Mouse (Mus musculus) embryonic facial prominence, embryonic 11.5 days (tissue): ENCODE data around the gene Acy3. TPM values are rescaled to one million over a fixed set of nuclear protein-coding genes. Genes with fewer than 3 reads are reported as not detected.

ENCODE experiments used
- ATAC-seq: fragments of 200-750 bp; cut with Nextera tagmentation; replicated peaks from 2 replicates; pipeline ENCODE4 v1.8.0; 2017; ENCODE audit warnings: low read depth; ENCODE audit not compliant: insufficient number of reproducible peaks, low FRiP score, low TSS enrichment
- DNase-seq: peaks from one replicate; pipeline ENCODE4 v3.0.0-alpha.2; 2015; ENCODE audit warnings: low spot score
- H3K27ac ChIP-seq: fragments of 300-500 bp; sonication (generic); replicated peaks from 2 replicates; pipeline ENCODE4 v1.5.1; 2014; ENCODE audit warnings: mild to moderate bottlenecking, low read depth, low read length, control low read depth
- H3K27me3 ChIP-seq: fragments of 300-500 bp; sonication (generic); 2 replicates; pipeline ENCODE4 v1.6.1; 2014; ENCODE audit warnings: mild to moderate bottlenecking, low read length, moderate library complexity, mixed read lengths; ENCODE audit not compliant: control insufficient read depth, insufficient read depth
- H3K36me3 ChIP-seq: fragments of 300-500 bp; sonication (generic); replicated peaks from 2 replicates; pipeline ENCODE4 v1.6.1; 2014; ENCODE audit warnings: low read depth, mild to moderate bottlenecking, low read length, moderate library complexity, mixed read lengths; ENCODE audit not compliant: control insufficient read depth, insufficient read depth
- H3K4me1 ChIP-seq: fragments of 300-500 bp; sonication (generic); 2 replicates; pipeline ENCODE4 v1.6.1; 2014; ENCODE audit warnings: low read length, mixed read lengths; ENCODE audit not compliant: control insufficient read depth, insufficient read depth
- H3K4me2 ChIP-seq: fragments of 300-500 bp; sonication (generic); 2 replicates; pipeline ENCODE4 v1.6.1; 2014; ENCODE audit warnings: low read depth, mild to moderate bottlenecking, control low read depth, low read length, moderate library complexity
- H3K4me3 ChIP-seq: fragments of 300-500 bp; sonication (generic); 2 replicates; pipeline ENCODE4 v1.5.1; 2014; ENCODE audit warnings: low read depth, low read length, control low read depth
- H3K9ac ChIP-seq: fragments of 300-500 bp; sonication (generic); replicated peaks from 2 replicates; pipeline ENCODE4 v1.6.1; 2014; ENCODE audit warnings: mild to moderate bottlenecking, control low read depth, low read length
- H3K9me3 ChIP-seq: fragments of 300-500 bp; sonication (generic); replicated peaks from 2 replicates; pipeline ENCODE4 v1.6.1; 2016; ENCODE audit warnings: mild to moderate bottlenecking, low read length, inconsistent platforms, mixed read lengths; ENCODE audit not compliant: control insufficient read depth
- WGBS: fragments of 180-500 bp; shearing (Covaris S2); extraction: QIAGEN DNeasy Blood & Tissue Kit; methylation state at CpG from one replicate; pipeline ENCODE4 v1.1.7; 2014; 5-methylcytosine and 5-hydroxymethylcytosine counted together
- polyA plus RNA-seq: library from polyadenylated mRNA; unstranded; fragments of >200 nt; fragmentation: Nextera tagmentation; extraction: Ambion mirVana; gene quantifications from 2 replicates; pipeline ENCODE4 v1.2.1, GENCODE M21; 2014

The Acy3 gene
- polyA plus RNA-seq, 1 experiment from 2014 or later: 2.3 TPM

- Histone ChIP-seq H3K4me1 (no peaks in the 10 kb centered on the region; the same call in 1 of the 2 replicates), H3K4me2 (no peak overlapping the region), H3K36me3 (no peaks in the 10 kb centered on the region), H3K27me3 (no peaks in the 10 kb centered on the region), H3K9ac (no peak overlapping the region), H3K27ac (no peak overlapping the region), H3K4me3 (no peak overlapping the region), H3K9me3 (no peaks in the 10 kb centered on the region)
- 18% methylated on average over 4 of the region's 4 CpGs for WGBS
- DNase-seq (peak; percentile 92), ATAC-seq (peak; percentile 40; the same call in 1 of the 2 replicates)
These were observed 6.1 kb upstream of the Acy3 start for GRCm38 (mm10) chr19:3980309-3980708.

- DNase-seq (no peak), ATAC-seq (no peak)
- no peaks in the 10 kb centered on the region; the same call in 1 of the 2 replicates for H3K4me1 ChIP-seq
- no peak overlapping the region for H3K4me2 ChIP-seq
- WGBS: 77% methylated on average over 9 of the region's 9 CpGs
- no peak overlapping the region for H3K27ac ChIP-seq
- no peaks in the 10 kb centered on the region for H3K27me3 ChIP-seq
- H3K9me3 ChIP-seq: no peaks in the 10 kb centered on the region
- H3K9ac ChIP-seq: no peak overlapping the region
- H3K36me3 ChIP-seq: no peaks in the 10 kb centered on the region
- H3K4me3 ChIP-seq: no peak overlapping the region
These were observed 5.5 kb upstream of the Acy3 start for GRCm38 (mm10) chr19:3980917-3981316.

- Histone ChIP-seq H3K27me3 (no peaks in the 10 kb centered on the region), H3K4me3 (no peak overlapping the region), H3K27ac (peak overlapping the region; percentile 10; the same call in 1 of the 2 replicates), H3K9me3 (no peaks in the 10 kb centered on the region), H3K4me2 (no peak overlapping the region), H3K36me3 (no peaks in the 10 kb centered on the region), H3K4me1 (no peaks in the 10 kb centered on the region; the same call in 1 of the 2 replicates), H3K9ac (0 out of 2 replicates have a peak overlapping the region, but pooled peaks have one; percentile 2)
- WGBS: 26% methylated on average over 9 of the region's 9 CpGs
- peak; percentile 16 for DNase-seq
- ATAC-seq: no peak
These were observed 2.7 kb upstream of the Acy3 start for GRCm38 (mm10) chr19:3983527-3984200.

- no peak overlapping the region for H3K9ac ChIP-seq
- H3K36me3 ChIP-seq: no peaks in the 10 kb centered on the region
- ATAC-seq: no peak
- H3K4me2 ChIP-seq: no peak overlapping the region
- no peak overlapping the region for H3K27ac ChIP-seq
- H3K4me1 ChIP-seq: no peaks in the 10 kb centered on the region; the same call in 1 of the 2 replicates
- no peaks in the 10 kb centered on the region for H3K9me3 ChIP-seq
- H3K27me3 ChIP-seq: no peaks in the 10 kb centered on the region
- WGBS: 34% methylated on average over 8 of the region's 8 CpGs
- DNase-seq: peak; percentile 9
- no peak overlapping the region for H3K4me3 ChIP-seq
These were observed 1.1 kb upstream of the Acy3 start for GRCm38 (mm10) chr19:3985261-3985681.

- no peak overlapping the region for H3K4me2 ChIP-seq
- WGBS: 86% methylated on average over 14 of the region's 14 CpGs
- H3K9me3 ChIP-seq: no peaks in the 10 kb centered on the region
- H3K9ac ChIP-seq: no peak overlapping the region
- H3K4me3 ChIP-seq: no peak overlapping the region
- no peaks in the 10 kb centered on the region; the same call in 1 of the 2 replicates for H3K4me1 ChIP-seq
- no peaks in the 10 kb centered on the region for H3K27me3 ChIP-seq
- no peaks in the 10 kb centered on the region for H3K36me3 ChIP-seq
- DNase-seq (no peak), ATAC-seq (no peak)
- H3K27ac ChIP-seq: no peak overlapping the region
These were observed 1.7 kb downstream of the Acy3 start for GRCm38 (mm10) chr19:3988066-3988465.

- no peaks in the 10 kb centered on the region for H3K36me3 ChIP-seq
- H3K4me3 ChIP-seq: no peak overlapping the region
- H3K27me3 ChIP-seq: no peaks in the 10 kb centered on the region
- H3K4me1 ChIP-seq: no peaks in the 10 kb centered on the region; the same call in 1 of the 2 replicates
- H3K9ac ChIP-seq: no peak overlapping the region
- ATAC-seq: no peak
- DNase-seq: peak; percentile 24
- 88% methylated on average over 4 of the region's 4 CpGs for WGBS
- H3K4me2 ChIP-seq: no peak overlapping the region
- no peaks in the 10 kb centered on the region for H3K9me3 ChIP-seq
- no peak overlapping the region for H3K27ac ChIP-seq
These were observed 2.4 kb downstream of the Acy3 start for GRCm38 (mm10) chr19:3988750-3989149.

- Histone ChIP-seq H3K9me3 (no peaks in the 10 kb centered on the region), H3K4me3 (no peak overlapping the region), H3K4me2 (no peak overlapping the region), H3K27me3 (no peaks in the 10 kb centered on the region), H3K9ac (no peak overlapping the region), H3K27ac (no peak overlapping the region), H3K4me1 (no peaks in the 10 kb centered on the region; the same call in 1 of the 2 replicates), H3K36me3 (no peaks in the 10 kb centered on the region)
- 66% methylated on average over 6 of the region's 6 CpGs for WGBS
- ATAC-seq: no peak
- DNase-seq: no peak
These were observed 4.4 kb downstream of the Acy3 start for GRCm38 (mm10) chr19:3990804-3991203.

- no peaks in the 10 kb centered on the region for H3K4me1 ChIP-seq
- DNase-seq (no peak), ATAC-seq (no peak)
- 82% methylated on average over 3 of the region's 3 CpGs for WGBS
- no peaks in the 10 kb centered on the region for H3K9me3 ChIP-seq
- H3K4me2 ChIP-seq: no peak overlapping the region
- no peaks in the 10 kb centered on the region for H3K27me3 ChIP-seq
- no peak overlapping the region for H3K9ac ChIP-seq
- no peaks in the 10 kb centered on the region for H3K36me3 ChIP-seq
- H3K4me3 ChIP-seq: no peak overlapping the region
- no peak overlapping the region for H3K27ac ChIP-seq
These were observed 5.2 kb downstream of the Acy3 start for GRCm38 (mm10) chr19:3991562-3991961.
